Mouse (Mus musculus) lung, embryonic 14.5 days (tissue): ENCODE results near the gene Parp8. TPM values are rescaled to one million over a fixed set of nuclear protein-coding genes. Genes with fewer than 3 reads are reported as not detected.
A peak's percentile ranks its signal among the peaks of the same experiment; 100 is the strongest.

Source experiments
- ATAC-seq: fragments of 200-750 bp; cut with Nextera tagmentation; 2 replicates; pipeline ENCODE4 v1.8.0; 2017; ENCODE audit warnings: mild to moderate bottlenecking, moderate TSS enrichment, moderate library complexity; ENCODE audit not compliant: insufficient read depth
- DNase-seq: peaks from one replicate; pipeline ENCODE4 v3.0.0-alpha.2; 2015
- H3K27ac ChIP-seq: fragments of 300-500 bp; sonication (generic); 2 replicates; pipeline ENCODE4 v1.5.1; 2014; ENCODE audit warnings: low read depth, mild to moderate bottlenecking, moderate library complexity
- H3K27me3 ChIP-seq: fragments of 300-500 bp; sonication (generic); 2 replicates; pipeline ENCODE4 v1.6.1; 2014; ENCODE audit warnings: low read length, control low read depth; ENCODE audit not compliant: insufficient read depth
- H3K36me3 ChIP-seq: fragments of 300-500 bp; sonication (generic); 2 replicates; pipeline ENCODE4 v1.6.1; 2014; ENCODE audit warnings: control low read depth; ENCODE audit not compliant: insufficient read depth
- H3K4me1 ChIP-seq: fragments of 300-500 bp; sonication (generic); 2 replicates; pipeline ENCODE4 v1.6.1; 2014; ENCODE audit warnings: antibody characterized with exemption, control low read depth; ENCODE audit not compliant: insufficient read depth
- H3K4me2 ChIP-seq: fragments of 300-500 bp; sonication (generic); 2 replicates; pipeline ENCODE4 v1.6.1; 2014; ENCODE audit warnings: mild to moderate bottlenecking
- H3K4me3 ChIP-seq: fragments of 300-500 bp; sonication (generic); 2 replicates; pipeline ENCODE4 v1.5.1; 2014; ENCODE audit warnings: low read depth, low read length
- H3K9ac ChIP-seq: fragments of 300-500 bp; sonication (generic); 2 replicates; pipeline ENCODE4 v1.6.1; 2014
- H3K9me3 ChIP-seq: fragments of 300-500 bp; sonication (generic); 2 replicates; pipeline ENCODE4 v1.6.1; 2016; ENCODE audit warnings: low read depth, low read length, control low read depth
- CTCF ChIP-seq: IDR thresholded peaks from 2 replicates; pipeline ENCODE4 v1.5.1; 2016; ENCODE audit warnings: antibody characterized with exemption, low read depth
- WGBS: fragments of 180-500 bp; shearing (Covaris S2); extraction: QIAGEN DNeasy Blood & Tissue Kit; methylation state at CpG from one replicate; pipeline ENCODE4 v1.1.7; 2014; 5-methylcytosine and 5-hydroxymethylcytosine counted together
- polyA plus RNA-seq: library from polyadenylated mRNA; unstranded; fragments of >200 nt; fragmentation: Nextera tagmentation; extraction: Ambion mirVana; gene quantifications from 2 replicates; pipeline ENCODE4 v1.2.1, GENCODE M21; 2014

Gene Parp8
- polyA plus RNA-seq, 1 experiment from 2014 or later, result 12.8 TPM

- no peak for ATAC-seq
- H3K36me3 ChIP-seq, result no peaks in the 10 kb centered on the region
- 65% methylated on average over 9 of the region's 9 CpGs for WGBS
- H3K9ac ChIP-seq, result no peak overlapping the region
- no peak overlapping the region for H3K27ac ChIP-seq
- H3K27me3 ChIP-seq, result peaks cover 2% of the 10 kb centered on the region; the same call in 1 of the 2 replicates
- no peaks in the 10 kb centered on the region; the same call in 1 of the 2 replicates for H3K4me1 ChIP-seq
- no peak overlapping the region for H3K4me2 ChIP-seq
- no peak for TF ChIP-seq CTCF
- no peak overlapping the region for H3K4me3 ChIP-seq
- no peaks in the 10 kb centered on the region for H3K9me3 ChIP-seq
- no peak for DNase-seq
These were observed 2.0 kb upstream of the Parp8 start for GRCm38 (mm10) chr13:117027336-117027735.

GRCm38 (mm10) chr13:117026276-117026780 lies 991 bp upstream of the Parp8 start:
- no peak for TF ChIP-seq CTCF
- Histone ChIP-seq H3K36me3 (no peaks in the 10 kb centered on the region), H3K27ac (no peak overlapping the region), H3K27me3 (peaks cover 2% of the 10 kb centered on the region; the same call in 1 of the 2 replicates), H3K9me3 (no peaks in the 10 kb centered on the region), H3K9ac (no peak overlapping the region), H3K4me3 (no peak overlapping the region), H3K4me1 (no peaks in the 10 kb centered on the region; the same call in 1 of the 2 replicates), H3K4me2 (peak overlapping the region; percentile 79)
- no peak for DNase-seq
- no peak for ATAC-seq
- WGBS, result 60% methylated on average over 7 of the region's 7 CpGs

GRCm38 (mm10) chr13:117024916-117025225 lies 466 bp downstream of the Parp8 start:
- ATAC-seq, result peak; percentile 68
- peak; percentile 59 for DNase-seq
- TF ChIP-seq CTCF, result no peak
- peak overlapping the region; percentile 82 for H3K4me3 ChIP-seq
- H3K4me2 ChIP-seq, result peak overlapping the region; percentile 79
- peak overlapping the region; percentile 89 for H3K27ac ChIP-seq
- WGBS, result under 1% methylated on average over 18 of the region's 18 CpGs
- H3K4me1 ChIP-seq, result no peaks in the 10 kb centered on the region; the same call in 1 of the 2 replicates
- no peaks in the 10 kb centered on the region for H3K9me3 ChIP-seq
- peak overlapping the region; percentile 83 for H3K9ac ChIP-seq
- H3K36me3 ChIP-seq, result no peaks in the 10 kb centered on the region
- H3K27me3 ChIP-seq, result peaks cover 2% of the 10 kb centered on the region; the same call in 1 of the 2 replicates

GRCm38 (mm10) chr13:117024127-117024915 lies 1.0 kb downstream of the Parp8 start:
- Histone ChIP-seq H3K27me3 (peaks cover 2% of the 10 kb centered on the region; the same call in 1 of the 2 replicates), H3K9me3 (no peaks in the 10 kb centered on the region), H3K4me1 (no peaks in the 10 kb centered on the region; the same call in 1 of the 2 replicates), H3K9ac (peak overlapping the region; percentile 83), H3K36me3 (no peaks in the 10 kb centered on the region), H3K4me3 (peak overlapping the region; percentile 82), H3K27ac (peak overlapping the region; percentile 89; the same call in 1 of the 2 replicates), H3K4me2 (peak overlapping the region; percentile 79)
- peak; percentile 20; the same call in 1 of the 2 replicates for TF ChIP-seq CTCF
- peak; percentile 78 for DNase-seq
- peak; percentile 83 for ATAC-seq
- WGBS, result under 1% methylated on average over 62 of the region's 64 CpGs

- peak overlapping the region; percentile 82 for H3K4me3 ChIP-seq
- no peaks in the 10 kb centered on the region for H3K9me3 ChIP-seq
- H3K4me1 ChIP-seq, result no peaks in the 10 kb centered on the region; the same call in 1 of the 2 replicates
- peak overlapping the region; percentile 83 for H3K9ac ChIP-seq
- no peak for TF ChIP-seq CTCF
- H3K4me2 ChIP-seq, result peak overlapping the region; percentile 79
- 12% methylated on average over 12 of the region's 12 CpGs for WGBS
- H3K27me3 ChIP-seq, result peaks cover 2% of the 10 kb centered on the region; the same call in 1 of the 2 replicates
- H3K36me3 ChIP-seq, result no peaks in the 10 kb centered on the region
- H3K27ac ChIP-seq, result no peak overlapping the region
- DNase-seq, result peak; percentile 47
- no peak for ATAC-seq
These were observed 1.8 kb downstream of the Parp8 start for GRCm38 (mm10) chr13:117023346-117024050.

- no peak overlapping the region for H3K9ac ChIP-seq
- no peak overlapping the region for H3K4me2 ChIP-seq
- DNase-seq, result no peak
- no peak for ATAC-seq
- H3K27me3 ChIP-seq, result no peaks in the 10 kb centered on the region
- H3K36me3 ChIP-seq, result no peaks in the 10 kb centered on the region
- H3K4me3 ChIP-seq, result no peak overlapping the region
- TF ChIP-seq CTCF, result no peak
- H3K4me1 ChIP-seq, result no peaks in the 10 kb centered on the region; the same call in 1 of the 2 replicates
- H3K9me3 ChIP-seq, result no peaks in the 10 kb centered on the region
- WGBS, result 46% methylated on average over 6 of the region's 6 CpGs
- H3K27ac ChIP-seq, result no peak overlapping the region
These were observed 4.7 kb downstream of the Parp8 start for GRCm38 (mm10) chr13:117020631-117021030.

GRCm38 (mm10) chr13:117018676-117019075 lies 6.7 kb downstream of the Parp8 start:
- WGBS, result 78% methylated on average over 6 of the region's 6 CpGs
- no peak overlapping the region for H3K4me3 ChIP-seq
- DNase-seq (peak; percentile 30), ATAC-seq (no peak)
- no peak overlapping the region for H3K9ac ChIP-seq
- no peaks in the 10 kb centered on the region for H3K36me3 ChIP-seq
- no peak for TF ChIP-seq CTCF
- H3K9me3 ChIP-seq, result no peaks in the 10 kb centered on the region
- H3K27me3 ChIP-seq, result no peaks in the 10 kb centered on the region
- H3K4me1 ChIP-seq, result no peaks in the 10 kb centered on the region; the same call in 1 of the 2 replicates
- H3K27ac ChIP-seq, result no peak overlapping the region
- no peak overlapping the region for H3K4me2 ChIP-seq
